ENCODE assay signal across 16 mouse cellular contexts in genomic region chr7:118079097-118079496, GRCm38 (mm10). TPM values are rescaled to one million over a fixed set of nuclear protein-coding genes. Genes with fewer than 3 reads are reported as not detected.
A peak's percentile ranks its signal among the peaks of the same experiment; 100 is the strongest.
DNase-seq lines count a peak whose midpoint lies in the region; TF ChIP-seq lines count a peak whose summit lies in the region.
"Had no signal": no experiment of that assay in that cellular context is flagged by ENCODE, and none has a peak within 500 bp of the region (broad histone marks: within the 10 kb centered on the region; RNA-seq: fewer than 3 reads in every experiment).

No protein-coding gene starts in this region.

- no peak overlapping the region for H3K27ac ChIP-seq in left cerebral cortex, adult 2 months
- H3K27ac ChIP-seq in CH12.LX (ENCODE audit: insufficient read depth, low read depth) = no peak overlapping the region
- H3K27ac ChIP-seq in bone marrow macrophage, adult 2 months (ENCODE audit: insufficient read depth, low read depth, low read length) = no peak overlapping the region
- H3K27ac ChIP-seq: heart, embryonic 10.5 days; liver, embryonic 13.5 days had no signal

- H3K4me1 ChIP-seq in CH12.LX (ENCODE audit: control insufficient read depth in 1 of 2, insufficient read depth in 2 of 2) = peaks cover 0 to 10% of the 10 kb centered on the region in 2 experiments; a peak in 2 of 4 replicates
- no peaks in the 10 kb centered on the region for H3K4me1 ChIP-seq in bone marrow macrophage, adult 2 months (ENCODE audit: control insufficient read depth, insufficient read depth, low read length)
- H3K4me1 ChIP-seq: heart, embryonic 10.5 days; liver, embryonic 13.5 days had no signal

- H3K36me3 ChIP-seq in CH12.LX (replicated peaks in 1 of 2; ENCODE audit: control insufficient read depth in 1 of 2, insufficient read depth in 1 of 2, low read length in 1 of 2) = no peaks in the 10 kb centered on the region
- H3K36me3 ChIP-seq: heart, embryonic 10.5 days; liver, embryonic 13.5 days had no signal

- DNase-seq in left cerebral cortex, adult 2 months (ENCODE audit: extremely low spot score in 1 of 2, low spot score in 2 of 2) = no peak
- no peak for DNase-seq in left cerebral cortex, postnatal 36 days (ENCODE audit: low spot score in 2 of 2)
- peak; percentile 21 for DNase-seq in 416B (ENCODE audit: low read depth)
- no peak for DNase-seq in CH12.LX (ENCODE audit: extremely low read depth)
- no peak for DNase-seq in adrenal gland, postnatal 4 days (ENCODE audit: low spot score in 2 of 2)
- DNase-seq in Muller cell, postnatal 12 days (ENCODE audit: inconsistent ontology term) = no peak
- DNase-seq in c-Kit-positive CD71-positive TER-119-positive erythroid progenitor cells, embryonic 14.5 days (ENCODE audit: low spot score) = no peak
- DNase-seq: adrenal gland, postnatal 14 days; cerebellum, adult 11-12 months; kidney, adult 11 months; liver, embryonic 13.5 days; lung, postnatal 4 days; right cerebral cortex, postnatal 4 days had no signal

- no peak overlapping the region for H3K4me2 ChIP-seq in CH12.LX (ENCODE audit: insufficient read depth, low read depth, poor library complexity, severe bottlenecking)
- H3K4me2 ChIP-seq: liver, embryonic 13.5 days had no signal

- dilution Hi-C loops in CH12.LX (cut with MboI; ENCODE audit: extremely low pct_ligation_motif_present, extremely low pct_unique_long_range_greater_than_20kb, low sequenced_read_pairs) = no loop called here

- no peak for TF ChIP-seq POLR2A in CH12.LX (IDR thresholded peaks at IDR 0.05; ENCODE audit: low read depth, low read length)
- no peak for TF ChIP-seq POLR2A in bone marrow macrophage, adult 2 months (IDR thresholded peaks at IDR 0.05; ENCODE audit: borderline replicate concordance, low read depth, low read length)

- intact Hi-C loops in left cerebral cortex, adult 2 months (cut with DNase I) = no loop called here
- intact Hi-C loops in left cerebral cortex, postnatal 36 days (cut with DNase I) = no loop called here

- in situ Hi-C loops in CH12.LX (cut with MboI; ENCODE audit: low pct_ligation_motif_present, low pct_unique_long_range_greater_than_20kb, low sequenced_read_pairs) = no loop called here

- H3K9me3 ChIP-seq in CH12.LX (replicated peaks; ENCODE audit: low read length) = peaks cover 2% of the 10 kb centered on the region
- H3K9me3 ChIP-seq: heart, embryonic 10.5 days; liver, embryonic 13.5 days had no signal

- no peak overlapping the region for H3K4me3 ChIP-seq in left cerebral cortex, adult 2 months
- no peak overlapping the region for H3K4me3 ChIP-seq in CH12.LX (replicated peaks in 1 of 3; ENCODE audit: low read depth in 2 of 3, low read length in 2 of 3, poor library complexity in 1 of 3)
- H3K4me3 ChIP-seq in bone marrow macrophage, adult 2 months (ENCODE audit: insufficient read depth, low read length) = no peak overlapping the region
- H3K4me3 ChIP-seq: erythroblast, embryonic 14.5 days; heart, embryonic 10.5 days; liver, embryonic 13.5 days had no signal

- no peak; the same call in 1 of the 2 replicates for TF ChIP-seq RAD21 in CH12.LX (IDR thresholded peaks at IDR 0.05; ENCODE audit: low read depth, low read length)

- H3K27me3 ChIP-seq in CH12.LX (replicated peaks) = no peaks in the 10 kb centered on the region
- H3K27me3 ChIP-seq: liver, embryonic 13.5 days had no signal

- no peak for TF ChIP-seq EP300 in CH12.LX (IDR thresholded peaks at IDR 0.05; ENCODE audit: low read length)

- H3K9ac ChIP-seq in CH12.LX (ENCODE audit: insufficient read depth, low read depth) = no peak overlapping the region
- H3K9ac ChIP-seq: liver, embryonic 13.5 days had no signal

- no peaks in the 10 kb centered on the region for H3K79me2 ChIP-seq in CH12.LX (replicated peaks; ENCODE audit: control insufficient read depth, extremely low read depth, insufficient read depth, poor library complexity, severe bottlenecking)

- peak; percentile 20; the same call in 1 of the 2 replicates for TF ChIP-seq CTCF in left cerebral cortex, adult 2 months (IDR thresholded peaks at IDR 0.05)
- peak; percentile 15 to 21; a peak in 3 of 4 replicates for TF ChIP-seq CTCF in CH12.LX (conservative IDR thresholded peaks at IDR 0.05 in 1 of 2, IDR thresholded peaks at IDR 0.05 in 1 of 2; ENCODE audit: low read depth in 2 of 2, low read length in 2 of 2)
- TF ChIP-seq CTCF in bone marrow macrophage, adult 2 months (IDR thresholded peaks at IDR 0.05; ENCODE audit: low read depth, low read length) = 0 out of 2 replicates have a peak, but pooled peaks have one; percentile 13

TF ChIP-seq in CH12.LX, 34 proteins besides CTCF, POLR2A, EP300 and RAD21:
- TF ChIP-seq SIN3A (IDR thresholded peaks at IDR 0.05; ENCODE audit: low read length) (no peak), ZMIZ1 (IDR thresholded peaks at IDR 0.05; ENCODE audit: low read depth, low read length) (no peak), SMC3 (IDR thresholded peaks at IDR 0.05; ENCODE audit: low read depth, low read length) (peak; percentile 19; the same call in 1 of the 2 replicates)

RNA-seq across cellular contexts. Expression of gene Rps15a, which starts 36.9 kb away (rescaled TPM):
- total RNA-seq in left cerebral cortex, adult 2 months (2021) = 100 to 1,000 TPM; 344 to 347 TPM
- 100 to 1,000 TPM; 359 to 374 TPM for total RNA-seq in left cerebral cortex, postnatal 36 days (2021)
- total RNA-seq in CH12.LX (2012; rRNA removed) = 2,766 and 3,118 TPM in 2 replicates
- total RNA-seq in CH12.LX (2014; rRNA removed) = 2,652 and 2,996 TPM in 2 replicates
- polyA plus RNA-seq in CH12.LX (2012; ENCODE audit: insufficient read length, low read depth) = 774 and 1,002 TPM in 2 replicates
- 1,086 and 1,198 TPM in 2 replicates for polyA plus RNA-seq in bone marrow macrophage, adult 2 months (2012; ENCODE audit: insufficient read depth, insufficient read length, missing spikeins)
- total RNA-seq in adrenal gland, postnatal 4 days (2021) = 1,000 to 10,000 TPM; 1,201 to 1,267 TPM

RNA-seq across cellular contexts. Expression of gene Arl6ip1, which starts 50.4 kb away (rescaled TPM):
- 100 to 1,000 TPM; 245 to 246 TPM for total RNA-seq in left cerebral cortex, adult 2 months (2021)
- 100 to 1,000 TPM; 249 to 254 TPM for total RNA-seq in left cerebral cortex, postnatal 36 days (2021)
- total RNA-seq in CH12.LX (2012; rRNA removed) (195 and 214 TPM in 2 replicates), CH12.LX (2014; rRNA removed) (234 and 274 TPM in 2 replicates)
- polyA plus RNA-seq in CH12.LX (2012; ENCODE audit: insufficient read length, low read depth) = 241 and 248 TPM in 2 replicates
- 277 and 281 TPM in 2 replicates for polyA plus RNA-seq in bone marrow macrophage, adult 2 months (2012; ENCODE audit: insufficient read depth, insufficient read length, missing spikeins)
- total RNA-seq in adrenal gland, postnatal 4 days (2021) = 100 to 1,000 TPM; 171 to 180 TPM
